Mouse (Mus musculus): ENCODE data around the gene Pmp22. TPM values are rescaled to one million over a fixed set of nuclear protein-coding genes. Genes with fewer than 3 reads are reported as not detected.

The Pmp22 gene
- polyA plus RNA-seq, 1 experiment from 2014 or later: 24.3 TPM

DNA sequence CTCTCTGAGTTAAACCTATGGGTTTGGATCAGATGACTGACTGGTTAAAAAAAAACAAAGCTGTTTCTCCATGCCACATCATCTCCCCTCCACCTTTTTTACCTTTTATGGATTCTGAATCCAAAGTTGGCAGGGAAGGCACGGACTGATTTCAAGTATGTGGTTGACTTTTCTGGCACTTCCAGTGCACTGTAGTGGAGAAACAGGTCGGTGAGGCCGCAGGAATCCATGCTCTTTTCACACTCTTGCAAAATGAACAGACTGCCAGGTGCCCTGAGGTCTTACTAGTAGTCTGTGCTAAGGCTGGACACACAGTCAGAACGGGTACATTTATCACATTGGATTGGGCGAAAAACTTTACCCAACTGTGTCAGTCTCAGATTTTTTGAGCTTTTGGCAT, 13.5 kb downstream of the Pmp22 start:
- Histone ChIP-seq H3K4me1 (no peaks in the 10 kb centered on the region), H3K27me3 (replicated peaks) (no peaks in the 10 kb centered on the region), H3K4me3 (no peak overlapping the region), H3K36me3 (replicated peaks) (no peaks in the 10 kb centered on the region), H3K9ac (no peak overlapping the region), H3K4me2 (no peak overlapping the region), H3K9me3 (no peaks in the 10 kb centered on the region), H3K27ac (no peak overlapping the region)
- ATAC-seq (replicated peaks): no peak
- WGBS: 91% methylated on average over 5 of the region's 5 CpGs

DNA sequence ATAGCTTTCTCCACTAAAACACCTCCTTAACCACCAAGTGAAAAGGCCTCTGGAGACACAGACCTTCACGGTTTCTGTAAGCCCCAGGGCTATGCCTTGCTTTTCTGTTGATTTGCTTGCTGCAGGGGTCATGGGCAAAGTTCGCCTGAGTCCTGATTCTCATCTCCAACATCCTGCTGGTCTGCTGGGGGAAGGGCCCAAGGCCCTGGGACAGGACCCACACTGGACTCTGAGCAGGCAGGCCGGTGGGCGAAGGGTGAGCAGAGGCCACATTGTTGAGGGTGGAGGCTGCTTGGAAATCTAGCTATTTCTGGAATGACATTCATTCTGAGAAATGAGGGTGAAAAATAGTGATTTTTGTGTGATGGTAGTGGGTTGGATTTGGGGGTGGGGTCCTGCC, 14.0 kb downstream of the Pmp22 start:
- Histone ChIP-seq H3K9ac (no peak overlapping the region), H3K27ac (no peak overlapping the region), H3K9me3 (no peaks in the 10 kb centered on the region), H3K4me3 (no peak overlapping the region), H3K36me3 (replicated peaks) (no peaks in the 10 kb centered on the region), H3K4me1 (no peaks in the 10 kb centered on the region), H3K27me3 (replicated peaks) (no peaks in the 10 kb centered on the region), H3K4me2 (no peak overlapping the region)
- WGBS: 82% methylated on average over 4 of the region's 4 CpGs
- no peak for ATAC-seq (replicated peaks)

DNA sequence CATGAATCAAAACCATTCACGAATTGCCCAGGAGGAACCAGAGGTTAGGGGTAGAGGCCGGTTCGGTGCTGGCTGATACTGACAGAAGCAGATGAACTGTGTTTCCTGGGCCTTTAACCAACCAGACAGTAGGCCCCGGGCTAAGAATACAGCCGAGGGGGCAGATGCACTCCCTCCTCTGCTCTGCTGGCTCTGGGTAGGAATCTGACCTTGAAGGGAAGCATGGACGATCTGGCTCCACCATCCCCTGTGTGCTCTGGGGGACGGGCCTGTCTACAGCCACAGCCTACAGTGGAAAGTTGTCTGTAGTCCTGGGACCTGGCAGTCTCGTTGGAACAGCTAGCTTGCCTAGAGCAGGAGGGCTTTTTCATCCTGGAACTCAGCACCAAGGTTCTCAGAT, 14.7 kb downstream of the Pmp22 start:
- no peak for ATAC-seq (replicated peaks)
- 88% methylated on average over 8 of the region's 8 CpGs for WGBS
- Histone ChIP-seq H3K4me1 (no peaks in the 10 kb centered on the region), H3K4me3 (no peak overlapping the region), H3K9me3 (no peaks in the 10 kb centered on the region), H3K4me2 (no peak overlapping the region), H3K9ac (no peak overlapping the region), H3K36me3 (replicated peaks) (no peaks in the 10 kb centered on the region), H3K27me3 (replicated peaks) (no peaks in the 10 kb centered on the region), H3K27ac (no peak overlapping the region)

DNA sequence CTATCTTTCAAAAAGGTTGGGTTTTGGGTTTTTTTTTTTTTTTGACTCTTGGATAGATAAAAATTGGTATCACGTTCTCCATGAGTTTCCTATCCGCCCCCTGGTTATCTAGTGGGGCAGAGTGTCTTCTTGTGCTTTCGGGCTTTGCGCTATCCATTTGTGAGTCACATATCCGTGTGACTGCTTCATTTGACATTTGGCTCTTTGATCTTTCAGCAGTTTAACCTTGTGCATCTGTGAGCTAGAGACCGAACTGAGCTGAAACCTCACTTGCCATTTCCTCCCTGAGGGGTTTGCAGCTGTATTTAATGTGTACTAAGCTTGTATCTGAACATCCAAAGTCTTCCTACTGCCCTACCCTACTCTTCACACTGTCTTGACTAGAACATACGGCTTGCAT, 17.8 kb downstream of the Pmp22 start:
- no peaks in the 10 kb centered on the region for H3K9me3 ChIP-seq
- no peak overlapping the region for H3K9ac ChIP-seq
- no peak overlapping the region for H3K27ac ChIP-seq
- ATAC-seq (replicated peaks): no peak
- H3K4me1 ChIP-seq: no peaks in the 10 kb centered on the region
- no peaks in the 10 kb centered on the region for H3K36me3 ChIP-seq (replicated peaks)
- no peak overlapping the region for H3K4me3 ChIP-seq
- no peaks in the 10 kb centered on the region for H3K27me3 ChIP-seq (replicated peaks)
- H3K4me2 ChIP-seq: no peak overlapping the region
- WGBS: 72% methylated on average over 7 of the region's 7 CpGs

DNA sequence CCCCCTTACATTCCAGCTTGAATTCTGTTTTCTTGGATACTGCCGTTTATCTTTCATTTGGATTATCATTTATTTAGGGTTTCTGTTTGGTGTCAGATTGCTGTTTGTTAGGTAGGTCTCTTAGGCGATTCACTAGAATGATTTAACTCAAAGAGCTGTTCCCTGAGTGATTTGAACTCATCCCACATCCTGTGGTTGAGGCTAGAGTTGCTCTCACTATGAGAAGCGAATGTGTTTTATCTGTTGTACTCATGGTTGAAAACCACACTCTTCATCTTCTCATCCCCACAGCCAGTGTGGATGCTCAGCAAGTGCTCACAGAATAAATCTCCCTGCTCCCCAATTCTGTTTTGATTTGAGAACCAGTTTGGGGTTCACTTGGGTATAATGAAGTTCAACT, 19.5 kb downstream of the Pmp22 start:
- no peaks in the 10 kb centered on the region for H3K9me3 ChIP-seq
- no peaks in the 10 kb centered on the region for H3K4me1 ChIP-seq
- H3K4me2 ChIP-seq: no peak overlapping the region
- H3K27me3 ChIP-seq (replicated peaks): no peaks in the 10 kb centered on the region
- ATAC-seq (replicated peaks): no peak
- no peak overlapping the region for H3K4me3 ChIP-seq
- 82% methylated on average over 3 of the region's 3 CpGs for WGBS
- H3K27ac ChIP-seq: no peak overlapping the region
- H3K36me3 ChIP-seq (replicated peaks): no peaks in the 10 kb centered on the region
- H3K9ac ChIP-seq: no peak overlapping the region

DNA sequence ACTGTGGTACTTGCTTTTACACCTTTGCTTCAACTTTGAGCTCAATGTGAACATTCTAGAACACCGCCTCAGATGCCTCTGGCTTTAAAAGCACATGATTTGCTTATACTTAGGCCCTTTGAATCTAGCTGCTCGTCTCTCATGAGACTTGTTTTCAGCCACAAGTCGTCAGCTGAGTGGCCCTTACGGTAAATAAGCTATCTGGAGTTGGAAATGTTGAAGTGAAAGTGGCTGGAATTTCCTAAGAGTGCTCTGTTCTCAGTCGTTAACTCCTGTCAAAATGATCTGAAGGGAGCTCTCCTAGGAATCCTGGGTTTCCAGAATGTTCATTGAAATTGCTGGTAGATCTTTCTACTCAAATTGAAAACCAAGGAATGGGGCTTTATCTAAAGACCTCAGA, 23.1 kb downstream of the Pmp22 start:
- ATAC-seq (replicated peaks): no peak
- Histone ChIP-seq H3K36me3 (replicated peaks) (no peaks in the 10 kb centered on the region), H3K4me3 (no peak overlapping the region), H3K4me1 (no peaks in the 10 kb centered on the region), H3K4me2 (no peak overlapping the region), H3K9me3 (no peaks in the 10 kb centered on the region), H3K9ac (no peak overlapping the region), H3K27ac (no peak overlapping the region), H3K27me3 (replicated peaks) (no peaks in the 10 kb centered on the region)
- WGBS: 80% methylated on average over 5 of the region's 5 CpGs

DNA sequence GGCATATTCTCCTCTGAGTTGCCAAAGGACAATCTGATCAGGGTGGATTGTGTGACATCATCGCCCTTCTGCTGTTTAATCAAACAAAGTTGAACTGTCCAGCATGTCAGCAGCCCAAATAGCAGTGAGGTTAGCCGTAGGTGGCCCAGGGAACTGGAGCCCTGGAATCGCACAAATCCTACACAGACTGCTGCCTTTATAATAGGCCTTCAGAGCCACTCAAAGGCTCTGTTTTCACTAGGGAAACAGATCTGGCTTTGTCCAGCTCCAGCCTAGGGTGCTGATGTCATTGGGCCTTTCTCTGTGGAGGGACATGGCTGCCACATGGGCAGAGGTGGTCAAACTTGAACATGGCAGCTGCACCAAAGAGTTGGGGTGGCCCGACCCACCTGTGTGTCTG, 28.3 kb downstream of the Pmp22 start:
- Histone ChIP-seq H3K9me3 (no peaks in the 10 kb centered on the region), H3K27me3 (replicated peaks) (no peaks in the 10 kb centered on the region), H3K4me3 (no peak overlapping the region), H3K36me3 (replicated peaks) (no peaks in the 10 kb centered on the region), H3K9ac (no peak overlapping the region), H3K4me1 (no peaks in the 10 kb centered on the region), H3K4me2 (no peak overlapping the region), H3K27ac (no peak overlapping the region)
- 82% methylated on average over 4 of the region's 4 CpGs for WGBS
- ATAC-seq (replicated peaks): no peak

DNA sequence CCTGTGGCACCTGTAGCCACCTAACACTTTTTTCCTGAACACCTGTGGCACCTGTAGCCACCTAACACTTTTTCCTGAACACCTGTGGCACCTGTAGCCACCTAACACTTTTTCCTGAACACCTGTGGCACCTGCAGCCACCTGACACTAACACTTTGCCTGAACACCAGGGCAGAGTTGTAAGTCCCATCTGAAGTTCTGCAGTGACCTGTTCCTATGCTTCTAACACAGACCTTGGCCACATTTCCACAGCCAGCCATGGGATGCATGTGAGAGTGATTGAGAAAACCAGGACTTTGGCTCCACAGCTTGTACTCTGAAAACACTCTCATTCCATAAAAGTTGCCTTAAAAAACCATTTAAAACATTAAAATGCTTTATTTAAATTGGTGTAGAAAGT, 32.1 kb downstream of the Pmp22 start:
- Histone ChIP-seq H3K27me3 (replicated peaks) (no peaks in the 10 kb centered on the region), H3K9ac (no peak overlapping the region), H3K9me3 (no peaks in the 10 kb centered on the region), H3K4me1 (no peaks in the 10 kb centered on the region), H3K36me3 (replicated peaks) (no peaks in the 10 kb centered on the region), H3K4me2 (no peak overlapping the region), H3K4me3 (no peak overlapping the region), H3K27ac (no peak overlapping the region)
- no peak for ATAC-seq (replicated peaks)

DNA sequence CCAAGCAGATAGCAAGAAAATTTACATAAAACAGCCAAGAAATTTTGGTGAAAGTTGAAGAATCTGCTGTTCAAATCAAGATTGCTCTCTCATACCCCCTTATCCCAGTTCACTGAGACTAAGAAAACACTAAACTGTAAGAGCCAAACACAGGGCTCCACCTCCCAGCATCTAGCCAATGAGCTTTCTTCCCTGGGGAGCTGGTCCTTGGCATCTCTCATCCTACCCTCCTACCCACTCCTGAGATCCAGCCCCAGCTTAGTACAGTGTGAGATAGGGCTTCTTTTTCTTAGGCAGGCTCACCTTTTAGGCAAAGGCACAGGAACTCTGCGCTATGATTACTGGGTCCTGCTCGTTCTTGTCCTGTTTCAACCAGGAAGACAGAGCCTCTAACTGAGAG, 34.0 kb downstream of the Pmp22 start:
- no peaks in the 10 kb centered on the region for H3K36me3 ChIP-seq (replicated peaks)
- WGBS: 88% methylated on average over 2 of the region's 2 CpGs
- ATAC-seq (replicated peaks): no peak

DNA sequence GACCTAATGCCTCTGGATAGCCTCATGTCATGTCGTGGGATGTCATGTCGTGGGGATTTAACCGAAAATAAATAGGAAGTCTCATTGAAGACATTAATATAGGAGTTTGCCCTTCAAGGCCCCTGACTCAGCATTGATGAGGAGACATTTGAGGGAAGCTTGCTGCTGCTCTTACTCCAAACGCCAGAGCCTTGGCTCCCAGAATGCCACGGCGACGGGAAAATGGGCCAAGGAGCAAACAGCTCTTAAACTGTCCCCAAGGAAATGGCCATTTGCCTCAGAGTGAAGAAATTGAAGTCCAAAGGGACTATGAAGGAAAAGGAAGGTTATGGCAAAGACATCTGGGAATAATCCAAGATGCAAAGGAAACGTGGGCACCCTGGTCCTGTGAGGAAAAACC, 34.8 kb downstream of the Pmp22 start:
- no peaks in the 10 kb centered on the region for H3K27me3 ChIP-seq (replicated peaks)
- no peak overlapping the region for H3K27ac ChIP-seq
- ATAC-seq (replicated peaks): no peak
- no peak overlapping the region for H3K9ac ChIP-seq
- WGBS: 86% methylated on average over 8 of the region's 8 CpGs
- H3K4me3 ChIP-seq: no peak overlapping the region
- no peak overlapping the region for H3K4me2 ChIP-seq
- no peaks in the 10 kb centered on the region for H3K36me3 ChIP-seq (replicated peaks)
- H3K4me1 ChIP-seq: no peaks in the 10 kb centered on the region
- H3K9me3 ChIP-seq: no peaks in the 10 kb centered on the region

More for the DNA sequence above, 34.0 kb downstream of the Pmp22 start:
- Histone ChIP-seq H3K9ac (no peak overlapping the region), H3K27me3 (replicated peaks) (no peaks in the 10 kb centered on the region), H3K27ac (no peak overlapping the region), H3K4me1 (no peaks in the 10 kb centered on the region), H3K4me2 (no peak overlapping the region), H3K4me3 (no peak overlapping the region), H3K9me3 (no peaks in the 10 kb centered on the region)

DNA sequence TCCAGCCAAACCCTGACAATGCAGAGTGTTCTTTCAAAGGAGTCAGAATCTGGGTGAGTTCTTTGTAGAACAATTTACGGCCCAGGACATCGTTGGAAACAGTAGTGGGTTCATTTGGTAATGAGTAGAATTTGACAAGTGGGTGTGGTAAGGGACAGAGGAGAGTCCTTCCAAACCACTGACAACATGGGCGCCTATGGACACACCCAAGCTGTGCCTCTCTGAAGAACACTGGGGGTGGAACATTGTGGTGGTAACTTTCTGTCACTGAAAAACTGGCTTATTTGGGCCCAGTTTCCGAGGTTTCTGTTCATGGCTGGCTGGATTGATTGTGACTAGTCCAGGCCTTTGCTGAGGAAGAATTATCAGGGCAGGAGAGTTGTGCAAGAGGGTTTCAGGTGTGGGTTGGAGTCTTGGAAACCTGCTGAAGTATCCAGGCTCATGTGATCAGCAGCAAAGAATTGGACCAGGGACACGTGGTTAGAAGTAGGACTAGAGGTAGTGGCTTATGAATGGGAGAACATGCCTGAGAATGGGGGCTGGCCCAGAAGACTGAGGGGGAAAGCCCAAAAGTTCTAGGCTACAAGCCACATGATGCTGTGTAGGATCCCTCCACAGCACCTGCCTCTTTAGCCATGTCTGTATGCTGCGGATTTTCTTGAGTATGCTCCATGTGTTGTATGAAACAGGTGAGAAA, 35.4 kb downstream of the Pmp22 start:
- Histone ChIP-seq H3K9me3 (no peaks in the 10 kb centered on the region), H3K27me3 (replicated peaks) (no peaks in the 10 kb centered on the region), H3K4me2 (no peak overlapping the region), H3K36me3 (replicated peaks) (no peaks in the 10 kb centered on the region), H3K4me1 (no peaks in the 10 kb centered on the region), H3K9ac (no peak overlapping the region), H3K27ac (no peak overlapping the region), H3K4me3 (no peak overlapping the region)
- no peak for ATAC-seq (replicated peaks)
- 87% methylated on average over 6 of the region's 6 CpGs for WGBS

DNA sequence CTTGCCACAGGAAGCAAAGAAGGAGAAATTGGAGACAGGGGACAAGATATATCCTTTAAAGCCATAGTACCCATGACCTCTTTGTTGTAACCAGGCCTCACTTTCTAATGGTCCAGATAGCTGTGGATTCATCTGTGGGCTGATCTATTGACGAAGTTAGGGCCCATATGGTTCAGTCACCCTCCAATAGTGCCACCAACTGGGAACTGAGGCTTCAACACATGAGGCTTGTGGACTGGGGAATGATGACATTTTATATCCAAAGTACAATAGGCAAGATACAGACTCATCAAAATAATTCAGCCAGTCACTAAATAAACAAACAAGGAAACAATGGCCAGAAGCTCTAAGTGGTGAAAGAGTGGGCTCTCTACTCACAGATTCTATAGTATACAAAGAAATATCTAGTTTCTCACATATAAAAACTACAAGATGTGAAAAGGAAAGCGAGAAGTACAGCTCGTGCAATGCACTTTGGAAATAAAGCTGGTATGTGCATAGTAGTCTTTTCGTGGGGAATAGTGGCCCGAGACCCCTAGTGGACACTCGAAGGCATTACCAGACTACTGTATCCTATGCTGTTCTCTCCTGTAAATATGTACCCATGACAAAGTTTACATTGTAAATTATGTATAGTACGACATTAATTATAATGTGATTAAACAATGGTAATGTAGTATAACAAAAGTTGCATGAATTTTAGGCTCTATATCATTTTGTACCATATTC, 36.1 kb downstream of the Pmp22 start:
- H3K27me3 ChIP-seq (replicated peaks): no peaks in the 10 kb centered on the region
- no peaks in the 10 kb centered on the region for H3K9me3 ChIP-seq
- H3K36me3 ChIP-seq (replicated peaks): no peaks in the 10 kb centered on the region
- no peak overlapping the region for H3K9ac ChIP-seq
- H3K4me3 ChIP-seq: no peak overlapping the region
- ATAC-seq (replicated peaks): no peak
- no peak overlapping the region for H3K27ac ChIP-seq
- WGBS: 52% methylated on average over 7 of the region's 7 CpGs
- H3K4me1 ChIP-seq: no peaks in the 10 kb centered on the region
- no peak overlapping the region for H3K4me2 ChIP-seq

DNA sequence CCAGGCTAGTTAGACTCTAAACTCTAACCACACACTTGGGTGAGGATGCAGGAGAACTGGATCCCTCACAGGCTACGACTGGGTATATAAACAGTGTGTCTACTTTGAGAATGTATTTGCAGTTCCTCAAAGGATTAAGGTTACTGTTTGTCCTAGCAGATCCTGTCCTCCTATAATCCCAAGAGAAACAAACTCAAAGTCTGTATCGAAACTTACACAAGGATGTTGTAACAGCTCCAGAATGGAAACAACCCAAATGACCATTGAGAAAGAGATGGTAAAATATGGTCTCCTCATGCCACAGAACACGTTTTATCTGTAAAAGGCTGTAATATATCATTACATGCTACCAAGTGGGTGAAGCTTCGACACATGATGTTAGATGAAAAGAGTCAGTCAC, 39.0 kb downstream of the Pmp22 start:
- Histone ChIP-seq H3K27me3 (replicated peaks) (no peaks in the 10 kb centered on the region), H3K4me1 (no peaks in the 10 kb centered on the region), H3K9ac (no peak overlapping the region), H3K4me2 (no peak overlapping the region), H3K9me3 (no peaks in the 10 kb centered on the region), H3K36me3 (replicated peaks) (no peaks in the 10 kb centered on the region), H3K27ac (no peak overlapping the region), H3K4me3 (no peak overlapping the region)
- WGBS: 88% methylated on average over 4 of the region's 4 CpGs
- no peak for ATAC-seq (replicated peaks)

Data from midbrain, embryonic 15.5 days (tissue).